Mouse (Mus musculus) bone marrow macrophage, adult 2 months (primary cell): ENCODE measurements around the gene Tanc1.

ENCODE experiments used
- CTCF ChIP-seq: IDR thresholded peaks from 2 replicates; pipeline ENCODE4 v1.5.1; 2012; ENCODE audit warnings: low read depth, mild to moderate bottlenecking, low read length, moderate library complexity
- POLR2A ChIP-seq: IDR thresholded peaks from 2 replicates; pipeline ENCODE4 v1.6.1; 2012; ENCODE audit warnings: mild to moderate bottlenecking, low read depth, low read length, borderline replicate concordance

GRCm38 (mm10) chr2:59756137-59756753, 144.4 kb downstream of the Tanc1 start:
- TF ChIP-seq POLR2A, result no peak
- no peak for TF ChIP-seq CTCF
